Mouse (Mus musculus) limb, embryonic 14.5 days (tissue): ENCODE data around the gene Ap1g1. TPM values are rescaled to one million over a fixed set of nuclear protein-coding genes. Genes with fewer than 3 reads are reported as not detected.
A peak's percentile ranks its signal among the peaks of the same experiment; 100 is the strongest.

Experiments used
- ATAC-seq: fragments of 200-750 bp; cut with Nextera tagmentation; 2 replicates; pipeline ENCODE4 v1.8.0; 2017; ENCODE audit warnings: low read depth, moderate number of reproducible peaks, moderate TSS enrichment; ENCODE audit not compliant: low FRiP score
- DNase-seq: peaks from one replicate; pipeline ENCODE4 v3.0.0-alpha.2; 2015; ENCODE audit warnings: low spot score
- H3K27ac ChIP-seq: fragments of 300-500 bp; sonication (generic); replicated peaks from 2 replicates; pipeline ENCODE4 v1.5.1; 2014; ENCODE audit warnings: low read depth, mild to moderate bottlenecking, low read length, moderate library complexity, mixed read lengths
- H3K27me3 ChIP-seq: fragments of 300-500 bp; sonication (generic); 2 replicates; pipeline ENCODE4 v1.6.1; 2014; ENCODE audit warnings: low read length, mixed read lengths; ENCODE audit not compliant: control insufficient read depth, insufficient read depth
- H3K36me3 ChIP-seq: fragments of 300-500 bp; sonication (generic); 2 replicates; pipeline ENCODE4 v1.6.1; 2014; ENCODE audit warnings: mild to moderate bottlenecking, low read length, moderate library complexity, mixed read lengths; ENCODE audit not compliant: control insufficient read depth, insufficient read depth
- H3K4me1 ChIP-seq: fragments of 300-500 bp; sonication (generic); 2 replicates; pipeline ENCODE4 v1.6.1; 2014; ENCODE audit warnings: antibody characterized with exemption, low read length, mixed read lengths; ENCODE audit not compliant: control insufficient read depth, insufficient read depth
- H3K4me2 ChIP-seq: fragments of 300-500 bp; sonication (generic); replicated peaks from 2 replicates; pipeline ENCODE4 v1.6.1; 2014; ENCODE audit warnings: low read depth, mild to moderate bottlenecking, low read length, moderate library complexity; ENCODE audit not compliant: severe bottlenecking
- H3K4me3 ChIP-seq: fragments of 300-500 bp; sonication (generic); replicated peaks from 2 replicates; pipeline ENCODE4 v1.5.1; 2014; ENCODE audit warnings: low read length
- H3K9ac ChIP-seq: fragments of 300-500 bp; sonication (generic); 2 replicates; pipeline ENCODE4 v1.6.1; 2014; ENCODE audit warnings: mild to moderate bottlenecking, low read depth, low read length, moderate library complexity; ENCODE audit not compliant: severe bottlenecking
- H3K9me3 ChIP-seq: fragments of 300-500 bp; sonication (generic); 2 replicates; pipeline ENCODE4 v1.6.1; 2016; ENCODE audit warnings: low read length; ENCODE audit not compliant: control insufficient read depth
- POLR2A ChIP-seq: fragments of 200-500 bp; IDR thresholded peaks from 2 replicates; pipeline ENCODE4 v1.8.0; 2012; ENCODE audit warnings: inconsistent platforms, mild to moderate bottlenecking, moderate library complexity, borderline replicate concordance; ENCODE audit not compliant: insufficient read depth, insufficient read length; ENCODE audit errors: extremely low read depth
- WGBS: fragments of 180-500 bp; shearing (Covaris S2); extraction: QIAGEN DNeasy Blood & Tissue Kit; methylation state at CpG from one replicate; pipeline ENCODE4 v1.1.7; 2014; 5-methylcytosine and 5-hydroxymethylcytosine counted together
- polyA plus RNA-seq, 2 experiments: library from polyadenylated mRNA; depleted of rRNA in 1 of 2; stranded (reverse) in 1 of 2; unstranded in 1 of 2; fragments of >200 nt; fragmentation: Nextera tagmentation in 1 of 2; extraction: Ambion mirVana in 1 of 2; gene quantifications; 2 replicates each; pipeline versions ENCODE4 v1.2.1 to v1.2.3; 2012 to 2014

Gene Ap1g1
- polyA plus RNA-seq, 2 experiments: 32.0 to 63.1 TPM

DNA sequence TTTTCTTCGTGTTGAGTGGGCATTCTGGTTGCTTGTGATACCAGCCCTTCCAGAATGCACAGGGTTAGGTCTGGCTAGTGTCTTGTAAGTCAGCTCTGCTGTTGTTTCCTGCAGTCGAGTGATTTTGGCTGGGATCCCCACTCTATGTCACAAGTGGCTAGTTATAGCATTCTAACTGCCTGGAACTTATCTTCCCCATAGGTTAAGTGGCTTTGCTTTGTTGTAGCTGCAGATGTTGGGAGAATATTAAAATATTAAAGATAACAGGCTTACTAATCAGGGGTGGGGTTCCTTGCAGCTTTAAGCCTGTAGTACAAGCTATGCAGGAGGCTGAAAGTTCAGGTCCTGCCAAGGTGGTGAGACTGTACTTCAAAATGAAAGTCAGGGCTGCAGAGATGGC is 69.5 kb downstream of the Ap1g1 start:
- WGBS: 73% methylated on average over 2 of the region's 2 CpGs

DNA sequence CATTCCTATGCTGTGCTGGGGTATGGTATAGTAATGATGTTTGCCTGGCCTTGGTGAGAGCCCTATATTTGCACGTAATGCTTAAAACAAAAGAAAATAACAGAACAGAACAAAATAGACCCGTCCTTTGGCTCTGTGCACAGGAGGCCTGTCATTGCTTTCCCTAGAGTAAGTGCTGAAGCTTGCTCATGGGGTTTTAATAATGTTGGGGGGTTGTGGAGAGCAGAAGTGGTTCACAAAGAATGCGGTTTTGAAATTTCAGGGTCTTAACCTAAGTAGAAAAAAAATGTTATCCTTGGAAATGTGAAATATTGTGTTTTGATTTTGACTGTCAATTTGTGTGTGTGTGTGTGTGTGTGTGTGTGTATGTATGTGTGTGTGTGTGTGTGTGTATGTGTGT is 70.6 kb downstream of the Ap1g1 start:
- 84% methylated on average over 3 of the region's 3 CpGs for WGBS

More for the DNA sequence above, 69.5 kb downstream of the Ap1g1 start:
- DNase-seq: no peak
- H3K4me2 ChIP-seq: no peak overlapping the region
- no peak for TF ChIP-seq POLR2A
- H3K9me3 ChIP-seq: no peaks in the 10 kb centered on the region
- H3K27me3 ChIP-seq: no peaks in the 10 kb centered on the region
- H3K9ac ChIP-seq: no peak overlapping the region
- no peak for ATAC-seq
- H3K4me3 ChIP-seq: no peak overlapping the region
- H3K36me3 ChIP-seq: peaks cover 85% of the 10 kb centered on the region
- no peak overlapping the region for H3K27ac ChIP-seq
- H3K4me1 ChIP-seq: no peaks in the 10 kb centered on the region

DNA sequence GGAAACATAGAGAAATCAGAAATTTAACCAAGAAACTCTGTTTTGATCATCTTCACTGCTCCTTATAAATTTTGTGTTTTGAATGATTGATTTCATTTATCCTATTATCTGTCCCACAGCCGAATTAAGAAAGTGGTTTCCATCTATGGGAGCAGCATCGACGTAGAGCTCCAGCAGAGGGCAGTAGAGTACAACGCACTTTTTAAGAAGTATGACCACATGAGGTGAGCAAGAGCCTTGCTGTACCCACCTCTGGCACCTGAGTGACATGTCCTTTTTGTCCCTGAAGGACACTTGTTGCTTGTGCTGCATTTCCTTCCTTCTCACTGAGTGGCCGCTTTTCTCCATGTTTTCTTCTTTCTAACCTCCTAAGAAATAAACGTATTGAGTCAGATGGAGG is 75.1 kb downstream of the Ap1g1 start:
- DNase-seq (peak; percentile 75), ATAC-seq (no peak)
- H3K27me3 ChIP-seq: no peaks in the 10 kb centered on the region
- H3K4me3 ChIP-seq: no peak overlapping the region
- H3K4me2 ChIP-seq: no peak overlapping the region
- TF ChIP-seq POLR2A: no peak
- peaks cover 87% of the 10 kb centered on the region for H3K36me3 ChIP-seq
- no peaks in the 10 kb centered on the region for H3K9me3 ChIP-seq
- no peaks in the 10 kb centered on the region for H3K4me1 ChIP-seq
- no peak overlapping the region for H3K27ac ChIP-seq
- 42% methylated on average over 6 of the region's 6 CpGs for WGBS
- no peak overlapping the region for H3K9ac ChIP-seq

More for the DNA sequence above, 70.6 kb downstream of the Ap1g1 start:
- Histone ChIP-seq H3K4me3 (no peak overlapping the region), H3K9me3 (no peaks in the 10 kb centered on the region), H3K4me2 (no peak overlapping the region), H3K27me3 (no peaks in the 10 kb centered on the region), H3K27ac (no peak overlapping the region), H3K36me3 (peaks cover 83% of the 10 kb centered on the region), H3K9ac (no peak overlapping the region), H3K4me1 (no peaks in the 10 kb centered on the region)
- ATAC-seq (no peak), DNase-seq (no peak)
- TF ChIP-seq POLR2A: no peak

DNA sequence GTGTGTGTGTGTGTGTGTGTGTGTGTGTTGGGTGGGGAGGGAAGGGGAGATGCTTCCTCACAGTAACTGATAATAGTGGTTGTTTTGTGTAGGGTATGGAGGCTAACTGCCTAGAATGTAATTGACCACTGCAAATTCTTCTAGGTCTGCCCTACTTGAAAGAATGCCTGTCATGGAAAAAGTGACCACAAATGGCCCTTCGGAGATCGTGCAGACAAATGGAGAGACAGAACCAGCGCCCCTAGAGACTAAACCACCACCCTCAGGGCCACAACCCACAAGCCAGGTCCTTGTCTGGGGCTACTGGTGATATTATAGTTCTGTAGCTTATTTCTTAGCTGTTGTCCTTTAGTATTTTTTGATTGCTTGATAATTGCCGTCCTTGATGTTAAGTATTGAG is 76.2 kb downstream of the Ap1g1 start:
- DNase-seq (no peak), ATAC-seq (no peak)
- Histone ChIP-seq H3K9ac (no peak overlapping the region), H3K9me3 (no peaks in the 10 kb centered on the region), H3K4me1 (no peaks in the 10 kb centered on the region), H3K27me3 (no peaks in the 10 kb centered on the region), H3K27ac (no peak overlapping the region), H3K36me3 (peaks cover 88% of the 10 kb centered on the region), H3K4me3 (no peak overlapping the region), H3K4me2 (no peak overlapping the region)
- 96% methylated on average over 4 of the region's 4 CpGs for WGBS
- TF ChIP-seq POLR2A: no peak

DNA sequence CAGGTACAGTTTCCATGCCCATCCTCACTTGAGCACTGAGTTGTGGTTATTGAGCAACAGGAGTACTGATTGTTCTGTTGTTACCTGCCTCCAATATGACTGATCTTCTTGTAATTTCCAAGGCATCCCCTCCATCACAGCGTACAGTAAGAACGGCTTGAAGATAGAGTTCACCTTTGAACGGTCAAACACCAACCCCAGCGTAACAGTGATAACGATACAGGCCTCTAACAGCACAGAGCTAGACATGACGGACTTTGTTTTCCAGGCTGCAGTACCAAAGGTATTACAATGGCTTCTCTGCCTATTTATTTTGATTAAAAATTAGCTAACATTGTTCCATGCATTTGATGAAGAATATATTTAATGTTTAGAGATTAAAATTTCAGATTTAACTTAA is 77.1 kb downstream of the Ap1g1 start:
- H3K4me3 ChIP-seq: no peak overlapping the region
- TF ChIP-seq POLR2A: no peak
- 96% methylated on average over 6 of the region's 6 CpGs for WGBS
- no peaks in the 10 kb centered on the region for H3K9me3 ChIP-seq
- H3K27me3 ChIP-seq: no peaks in the 10 kb centered on the region
- DNase-seq: no peak
- H3K27ac ChIP-seq: no peak overlapping the region
- no peak overlapping the region for H3K4me2 ChIP-seq
- H3K4me1 ChIP-seq: no peaks in the 10 kb centered on the region
- peaks cover 88% of the 10 kb centered on the region for H3K36me3 ChIP-seq
- no peak overlapping the region for H3K9ac ChIP-seq
- ATAC-seq: no peak

DNA sequence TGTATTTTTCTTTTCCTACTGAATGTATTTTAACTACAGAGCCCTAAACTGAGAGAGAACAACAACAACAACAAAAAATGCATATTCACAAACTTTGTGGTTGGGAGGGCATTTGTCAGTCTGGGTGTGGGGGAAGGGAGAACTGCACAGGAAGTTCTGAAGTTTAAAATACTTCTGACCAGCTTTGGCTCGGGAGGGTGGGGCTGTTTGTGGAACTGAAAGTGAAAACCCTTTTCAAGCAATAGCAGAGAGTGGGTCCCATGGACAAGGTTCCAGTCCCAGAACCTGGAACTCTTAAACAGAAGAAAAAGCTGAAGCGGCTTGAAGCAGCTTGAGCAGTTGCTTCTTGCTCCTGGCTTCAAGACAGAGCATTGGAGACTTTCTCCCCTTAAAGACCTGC is 85.0 kb downstream of the Ap1g1 start:
- peaks cover 51% of the 10 kb centered on the region for H3K36me3 ChIP-seq
- H3K4me2 ChIP-seq: no peak overlapping the region
- WGBS: 83% methylated on average over 2 of the region's 2 CpGs
- no peaks in the 10 kb centered on the region for H3K4me1 ChIP-seq
- ATAC-seq: no peak
- no peak overlapping the region for H3K27ac ChIP-seq
- no peaks in the 10 kb centered on the region for H3K27me3 ChIP-seq
- H3K9me3 ChIP-seq: no peaks in the 10 kb centered on the region
- TF ChIP-seq POLR2A: no peak
- H3K9ac ChIP-seq: no peak overlapping the region
- no peak for DNase-seq
- no peak overlapping the region for H3K4me3 ChIP-seq
